Mouse (Mus musculus) erythroblast, embryonic 14.5 days (primary cell): Measurements from ENCODE around the gene Npw. TPM values are rescaled to one million over a fixed set of nuclear protein-coding genes. Genes with fewer than 3 reads are reported as not detected.

Source experiments
- H3K27me3 ChIP-seq: 2 replicates; pipeline ENCODE4 v1.6.1; 2012; ENCODE audit warnings: inconsistent platforms; ENCODE audit not compliant: control insufficient read depth
- H3K36me3 ChIP-seq: 2 replicates; pipeline ENCODE4 v1.6.1; 2012; ENCODE audit warnings: mild to moderate bottlenecking, inconsistent platforms; ENCODE audit not compliant: control insufficient read depth
- H3K4me1 ChIP-seq: 2 replicates; pipeline ENCODE4 v1.6.1; 2012; ENCODE audit warnings: inconsistent platforms; ENCODE audit not compliant: control insufficient read depth
- H3K4me3 ChIP-seq: replicated peaks from 2 replicates; pipeline ENCODE3; 2012; ENCODE audit warnings: moderate library complexity, mild to moderate bottlenecking, inconsistent platforms
- H3K9me3 ChIP-seq: 2 replicates; pipeline ENCODE4 v1.6.1; 2012; ENCODE audit warnings: low read length, inconsistent platforms, mixed read lengths; ENCODE audit not compliant: control insufficient read depth
- GATA1 ChIP-seq: IDR thresholded peaks from 2 replicates; pipeline ENCODE4 v1.6.1; 2012; ENCODE audit warnings: low read length, inconsistent platforms, mixed read lengths
- TAL1 ChIP-seq: IDR thresholded peaks from 3 replicates; pipeline ENCODE4 v1.6.1; 2012; ENCODE audit warnings: low read length, inconsistent platforms, mixed read lengths
- polyA plus RNA-seq: library from polyadenylated mRNA; stranded (reverse); fragments of >175 nt; gene quantifications from 2 replicates; pipeline ENCODE4 v1.2.3, GENCODE M21; 2012

Npw gene
- polyA plus RNA-seq, 1 experiment = not detected

GRCm38 (mm10) chr17:24644875-24645721, 13.2 kb downstream of the Npw start:
- Histone ChIP-seq H3K4me1 (peaks cover 23% of the 10 kb centered on the region), H3K27me3 (peaks cover 27% of the 10 kb centered on the region), H3K36me3 (no peaks in the 10 kb centered on the region; the same call in 1 of the 2 replicates), H3K4me3 (no peak overlapping the region), H3K9me3 (no peaks in the 10 kb centered on the region)
- TF ChIP-seq GATA1 (no peak), TAL1 (no peak)

GRCm38 (mm10) chr17:24644030-24644715, 14.1 kb downstream of the Npw start:
- TF ChIP-seq TAL1 = no peak
- no peak for TF ChIP-seq GATA1
- Histone ChIP-seq H3K27me3 (peaks cover 17% of the 10 kb centered on the region), H3K9me3 (no peaks in the 10 kb centered on the region), H3K4me3 (no peak overlapping the region), H3K36me3 (no peaks in the 10 kb centered on the region; the same call in 1 of the 2 replicates), H3K4me1 (peaks cover 15% of the 10 kb centered on the region)

- Histone ChIP-seq H3K9me3 (no peaks in the 10 kb centered on the region), H3K4me3 (no peak overlapping the region), H3K4me1 (peaks cover 6% of the 10 kb centered on the region), H3K36me3 (no peaks in the 10 kb centered on the region; the same call in 1 of the 2 replicates), H3K27me3 (peaks cover 6% of the 10 kb centered on the region)
- no peak for TF ChIP-seq TAL1
- no peak for TF ChIP-seq GATA1
Measured at GRCm38 (mm10) chr17:24642791-24643343, 15.4 kb downstream of the Npw start.

- Histone ChIP-seq H3K36me3 (no peaks in the 10 kb centered on the region; the same call in 1 of the 2 replicates), H3K9me3 (no peaks in the 10 kb centered on the region), H3K4me3 (no peak overlapping the region), H3K4me1 (peaks cover 11% of the 10 kb centered on the region), H3K27me3 (no peaks in the 10 kb centered on the region)
- TF ChIP-seq GATA1 (no peak), TAL1 (no peak)
Measured at GRCm38 (mm10) chr17:24641944-24642343, 16.3 kb downstream of the Npw start.

GRCm38 (mm10) chr17:24640581-24640980, 17.7 kb downstream of the Npw start:
- Histone ChIP-seq H3K27me3 (no peaks in the 10 kb centered on the region), H3K4me1 (peaks cover 21% of the 10 kb centered on the region), H3K36me3 (no peaks in the 10 kb centered on the region; the same call in 1 of the 2 replicates), H3K9me3 (no peaks in the 10 kb centered on the region), H3K4me3 (no peak overlapping the region)
- no peak for TF ChIP-seq GATA1
- TF ChIP-seq TAL1 = no peak

- TF ChIP-seq GATA1 = no peak
- TF ChIP-seq TAL1 = no peak
- Histone ChIP-seq H3K9me3 (no peaks in the 10 kb centered on the region), H3K36me3 (no peaks in the 10 kb centered on the region; the same call in 1 of the 2 replicates), H3K27me3 (no peaks in the 10 kb centered on the region), H3K4me1 (peaks cover 22% of the 10 kb centered on the region), H3K4me3 (no peak overlapping the region)
Measured at GRCm38 (mm10) chr17:24640119-24640518, 18.1 kb downstream of the Npw start.

GRCm38 (mm10) chr17:24639571-24639988, 18.7 kb downstream of the Npw start:
- Histone ChIP-seq H3K4me1 (peaks cover 17% of the 10 kb centered on the region), H3K4me3 (no peak overlapping the region), H3K27me3 (no peaks in the 10 kb centered on the region), H3K36me3 (no peaks in the 10 kb centered on the region; the same call in 1 of the 2 replicates), H3K9me3 (no peaks in the 10 kb centered on the region)
- no peak for TF ChIP-seq GATA1
- no peak for TF ChIP-seq TAL1

GRCm38 (mm10) chr17:24638840-24639239, 19.4 kb downstream of the Npw start:
- Histone ChIP-seq H3K4me1 (peaks cover 20% of the 10 kb centered on the region), H3K9me3 (no peaks in the 10 kb centered on the region), H3K36me3 (no peaks in the 10 kb centered on the region; the same call in 1 of the 2 replicates), H3K27me3 (no peaks in the 10 kb centered on the region), H3K4me3 (no peak overlapping the region)
- TF ChIP-seq TAL1 = no peak
- no peak for TF ChIP-seq GATA1

GRCm38 (mm10) chr17:24638214-24638613, 20.0 kb downstream of the Npw start:
- no peak for TF ChIP-seq GATA1
- no peak for TF ChIP-seq TAL1
- no peaks in the 10 kb centered on the region for H3K9me3 ChIP-seq
- H3K4me1 ChIP-seq = peaks cover 26% of the 10 kb centered on the region
- H3K4me3 ChIP-seq = no peak overlapping the region
- H3K27me3 ChIP-seq = no peaks in the 10 kb centered on the region
- no peaks in the 10 kb centered on the region; the same call in 1 of the 2 replicates for H3K36me3 ChIP-seq
